Mouse (Mus musculus) forebrain, embryonic 12.5 days (tissue): ENCODE data around the gene Ccdc149. TPM values are rescaled to one million over a fixed set of nuclear protein-coding genes. Genes with fewer than 3 reads are reported as not detected.

Source experiments
- ATAC-seq: fragments of 200-750 bp; cut with Nextera tagmentation; 2 replicates; pipeline ENCODE4 v1.8.0; 2017; ENCODE audit warnings: moderate TSS enrichment; ENCODE audit not compliant: low FRiP score
- H3K27ac ChIP-seq: fragments of 300-500 bp; sonication (generic); 2 replicates; pipeline ENCODE4 v1.5.1; 2016; ENCODE audit warnings: mild to moderate bottlenecking
- H3K27me3 ChIP-seq: fragments of 300-500 bp; sonication (generic); 2 replicates; pipeline ENCODE4 v1.6.1; 2016; ENCODE audit warnings: mild to moderate bottlenecking
- H3K36me3 ChIP-seq: fragments of 300-500 bp; sonication (generic); replicated peaks from 2 replicates; pipeline ENCODE4 v1.6.1; 2016; ENCODE audit warnings: mild to moderate bottlenecking
- H3K4me1 ChIP-seq: fragments of 300-500 bp; sonication (generic); 2 replicates; pipeline ENCODE4 v1.6.1; 2016
- H3K4me2 ChIP-seq: fragments of 300-500 bp; sonication (generic); 2 replicates; pipeline ENCODE4 v1.6.1; 2016; ENCODE audit warnings: mild to moderate bottlenecking, moderate library complexity
- H3K4me3 ChIP-seq: fragments of 300-500 bp; sonication (generic); replicated peaks from 2 replicates; pipeline ENCODE4 v1.5.1; 2016; ENCODE audit warnings: mild to moderate bottlenecking
- H3K9ac ChIP-seq: fragments of 300-500 bp; sonication (generic); 2 replicates; pipeline ENCODE4 v1.6.1; 2016; ENCODE audit warnings: mild to moderate bottlenecking
- H3K9me3 ChIP-seq: fragments of 300-500 bp; sonication (generic); 2 replicates; pipeline ENCODE4 v1.6.1; 2016
- WGBS: fragments of 180-500 bp; shearing (Covaris S2); methylation state at CpG from one replicate; pipeline ENCODE4 v1.1.7; 2016; 5-methylcytosine and 5-hydroxymethylcytosine counted together
- polyA plus RNA-seq: library from polyadenylated mRNA; unstranded; fragments of >200 nt; fragmentation: Nextera tagmentation; extraction: Ambion mirVana; gene quantifications from 2 replicates; pipeline ENCODE4 v1.2.1, GENCODE M21; 2016

The Ccdc149 gene
- polyA plus RNA-seq, 1 experiment from 2014 or later: 5.9 TPM

GRCm38 (mm10) chr5:52346890-52347289 lies 124.4 kb downstream of the Ccdc149 start:
- H3K9ac ChIP-seq: no peak overlapping the region
- H3K27me3 ChIP-seq: no peaks in the 10 kb centered on the region
- no peaks in the 10 kb centered on the region for H3K4me1 ChIP-seq
- H3K4me2 ChIP-seq: no peak overlapping the region
- H3K9me3 ChIP-seq: no peaks in the 10 kb centered on the region
- no peaks in the 10 kb centered on the region for H3K36me3 ChIP-seq
- 85% methylated on average over 2 of the region's 2 CpGs for WGBS
- H3K27ac ChIP-seq: no peak overlapping the region
- no peak for ATAC-seq
- no peak overlapping the region for H3K4me3 ChIP-seq

GRCm38 (mm10) chr5:52339134-52339533 lies 132.2 kb downstream of the Ccdc149 start:
- ATAC-seq: no peak
- WGBS: 84% methylated on average over 2 of the region's 2 CpGs

GRCm38 (mm10) chr5:52335590-52335989 lies 135.7 kb downstream of the Ccdc149 start:
- ATAC-seq: no peak
- Histone ChIP-seq H3K4me2 (no peak overlapping the region), H3K4me1 (peaks cover 6% of the 10 kb centered on the region; the same call in 1 of the 2 replicates), H3K36me3 (no peaks in the 10 kb centered on the region), H3K27me3 (no peaks in the 10 kb centered on the region), H3K4me3 (no peak overlapping the region), H3K9ac (no peak overlapping the region), H3K27ac (no peak overlapping the region), H3K9me3 (no peaks in the 10 kb centered on the region)
- 84% methylated on average over 3 of the region's 3 CpGs for WGBS

More at GRCm38 (mm10) chr5:52339134-52339533, 132.2 kb downstream of the Ccdc149 start:
- Histone ChIP-seq H3K27me3 (no peaks in the 10 kb centered on the region), H3K9me3 (no peaks in the 10 kb centered on the region), H3K36me3 (no peaks in the 10 kb centered on the region), H3K27ac (no peak overlapping the region), H3K4me2 (no peak overlapping the region), H3K9ac (no peak overlapping the region), H3K4me3 (no peak overlapping the region), H3K4me1 (no peaks in the 10 kb centered on the region)

- Histone ChIP-seq H3K9me3 (no peaks in the 10 kb centered on the region), H3K9ac (no peak overlapping the region), H3K4me2 (no peak overlapping the region), H3K4me1 (peaks cover 6% of the 10 kb centered on the region; the same call in 1 of the 2 replicates), H3K36me3 (no peaks in the 10 kb centered on the region), H3K27ac (no peak overlapping the region), H3K27me3 (no peaks in the 10 kb centered on the region), H3K4me3 (no peak overlapping the region)
- no peak for ATAC-seq
- WGBS: 20% methylated on average over 8 of the region's 8 CpGs
Observed at GRCm38 (mm10) chr5:52332120-52332519, 139.2 kb downstream of the Ccdc149 start.

Other genes with a start within 250 kb of the Ccdc149 start
- gene Sod3, start 107.7 kb downstream of the Ccdc149 start, polyA plus RNA-seq: 0.08 and 0.15 TPM in 2 replicates
- 1.3 and 1.4 TPM in 2 replicates for gene Lgi2, start 94.9 kb upstream of the Ccdc149 start, polyA plus RNA-seq
- 9.1 and 9.7 TPM in 2 replicates for gene Sepsecs, start 198.2 kb upstream of the Ccdc149 start, polyA plus RNA-seq